Mouse (Mus musculus) CH12.LX (cell line): ENCODE results near the gene Tnrc6b.

Experiments
- BHLHE40 ChIP-seq: IDR thresholded peaks from 2 replicates; pipeline ENCODE4 v1.6.1; 2011; ENCODE audit warnings: mild to moderate bottlenecking, low read depth, low read length, improper control_type of control experiment
- CHD2 ChIP-seq: IDR thresholded peaks from 2 replicates; pipeline ENCODE4 v1.6.1; 2011; ENCODE audit warnings: low read length, improper control_type of control experiment
- CTCF ChIP-seq, 2 experiments: IDR thresholded peaks in 1 of 2; conservative IDR thresholded peaks in 1 of 2; 2 replicates each; pipeline ENCODE4 v1.5.1; 2011 to 2012; ENCODE audit warnings: low read depth in 2 of 2, low read length in 2 of 2, improper control_type of control experiment in 1 of 2, inconsistent platforms in 1 of 2, mild to moderate bottlenecking in 1 of 2, moderate library complexity in 1 of 2
- E2F4 ChIP-seq: IDR thresholded peaks from 2 replicates; pipeline ENCODE4 v1.6.1; 2011; ENCODE audit warnings: low read depth, low read length, improper control_type of control experiment; ENCODE audit not compliant: insufficient replicate concordance
- KAT2A ChIP-seq: IDR thresholded peaks from 2 replicates; pipeline ENCODE4 v1.6.1; 2012; ENCODE audit warnings: low read length, improper control_type of control experiment, inconsistent platforms; ENCODE audit not compliant: insufficient replicate concordance
- MAFK ChIP-seq: IDR thresholded peaks from 2 replicates; pipeline ENCODE4 v1.6.1; 2011; ENCODE audit warnings: low read length, improper control_type of control experiment; ENCODE audit not compliant: insufficient replicate concordance
- POLR2A ChIP-seq: IDR thresholded peaks from 2 replicates; pipeline ENCODE4 v1.6.1; 2011; ENCODE audit warnings: low read depth, mild to moderate bottlenecking, improper control_type of control experiment, low read length
- SMC3 ChIP-seq: IDR thresholded peaks from 2 replicates; pipeline ENCODE4 v1.6.1; 2011; ENCODE audit warnings: low read depth, low read length, improper control_type of control experiment
- USF1 ChIP-seq: IDR thresholded peaks from 2 replicates; pipeline ENCODE4 v1.6.1; 2014; ENCODE audit warnings: low read depth, mild to moderate bottlenecking, inconsistent platforms, low read length, improper control_type of control experiment
- USF2 ChIP-seq: conservative IDR thresholded peaks from 2 replicates; pipeline ENCODE4 v1.6.1; 2011; ENCODE audit warnings: low read depth, low read length, improper control_type of control experiment

- TF ChIP-seq MAFK = no peak
- TF ChIP-seq USF1 = no peak
- TF ChIP-seq KAT2A = no peak
- TF ChIP-seq CHD2 = no peak
- no peak for TF ChIP-seq BHLHE40
- TF ChIP-seq SMC3 = no peak
- TF ChIP-seq POLR2A = no peak
- no peak for TF ChIP-seq USF2
- no peak for TF ChIP-seq CTCF (conservative IDR thresholded peaks at IDR 0.05 in 1 of 2, IDR thresholded peaks at IDR 0.05 in 1 of 2; ENCODE audit: low read depth in 2 of 2, low read length in 2 of 2)
- no peak for TF ChIP-seq E2F4
These were observed 163.6 kb downstream of the Tnrc6b start for GRCm38 (mm10) chr15:80874726-80875125.
